Mouse (Mus musculus) liver, adult 10 weeks (tissue): ENCODE data around the gene Serpinb2. TPM values are rescaled to one million over a fixed set of nuclear protein-coding genes. Genes with fewer than 3 reads are reported as not detected.

Experiments used
- polyA plus RNA-seq: library from polyadenylated mRNA; stranded (reverse); fragments of 350-450 nt; fragmentation: Illumina TruSeq; extraction: RNeasy Lipid Tissue Mini Kit (QIAGEN cat#74804); gene quantifications from one replicate; pipeline ENCODE4 v1.2.3, GENCODE M21; 2014; ENCODE audit warnings: low read depth, low replicate concordance

The Serpinb2 gene
- 0.26 TPM for polyA plus RNA-seq

GRCm38 (mm10) chr1:107511252-107511651 is at the start of gene Serpinb2:
Gene Serpinb2, plus strand, starts transcription at chr1:107511423.

Other genes starting within 250 kb of the Serpinb2 start
- gene Serpinb3b, start 233.1 kb upstream of the Serpinb2 start, polyA plus RNA-seq = not detected
- gene Serpinb3c, start 233.1 kb upstream of the Serpinb2 start, polyA plus RNA-seq = not detected
- gene Serpinb11, start 150.2 kb upstream of the Serpinb2 start, polyA plus RNA-seq = not detected
- gene Serpinb7, start 111.8 kb upstream of the Serpinb2 start, polyA plus RNA-seq = not detected
- gene Serpinb8, start 78.6 kb downstream of the Serpinb2 start, polyA plus RNA-seq = 5.8 TPM